Mouse (Mus musculus) embryonic facial prominence, embryonic 14.5 days (tissue): Measurements from ENCODE around the gene Tchhl1. TPM values are rescaled to one million over a fixed set of nuclear protein-coding genes. Genes with fewer than 3 reads are reported as not detected.
A peak's percentile ranks its signal among the peaks of the same experiment; 100 is the strongest.

Source experiments
- ATAC-seq: fragments of 200-750 bp; cut with Nextera tagmentation; 2 replicates; pipeline ENCODE4 v1.8.0; 2017; ENCODE audit warnings: low read depth, moderate number of reproducible peaks, moderate TSS enrichment
- DNase-seq: peaks from one replicate; pipeline ENCODE4 v3.0.0-alpha.2; 2015; ENCODE audit warnings: low spot score
- H3K27ac ChIP-seq: fragments of 300-500 bp; sonication (generic); replicated peaks from 2 replicates; pipeline ENCODE4 v1.5.1; 2014; ENCODE audit warnings: low read depth, mild to moderate bottlenecking, low read length, moderate library complexity
- H3K27me3 ChIP-seq: fragments of 300-500 bp; sonication (generic); replicated peaks from 2 replicates; pipeline ENCODE4 v1.6.1; 2014; ENCODE audit warnings: low read length; ENCODE audit not compliant: control insufficient read depth, insufficient read depth
- H3K36me3 ChIP-seq: fragments of 300-500 bp; sonication (generic); 2 replicates; pipeline ENCODE4 v1.6.1; 2014; ENCODE audit warnings: low read length, mixed read lengths; ENCODE audit not compliant: control insufficient read depth, insufficient read depth
- H3K4me1 ChIP-seq: fragments of 300-500 bp; sonication (generic); 2 replicates; pipeline ENCODE4 v1.6.1; 2014; ENCODE audit warnings: antibody characterized with exemption, low read length; ENCODE audit not compliant: control insufficient read depth, insufficient read depth
- H3K4me2 ChIP-seq: fragments of 300-500 bp; sonication (generic); 2 replicates; pipeline ENCODE4 v1.6.1; 2014; ENCODE audit warnings: low read depth, mild to moderate bottlenecking, low read length, moderate library complexity, mixed read lengths
- H3K4me3 ChIP-seq: fragments of 300-500 bp; sonication (generic); 2 replicates; pipeline ENCODE4 v1.5.1; 2014; ENCODE audit warnings: low read depth, mild to moderate bottlenecking, low read length
- H3K9ac ChIP-seq: fragments of 300-500 bp; sonication (generic); 2 replicates; pipeline ENCODE4 v1.6.1; 2014; ENCODE audit warnings: low read depth, mild to moderate bottlenecking, low read length, moderate library complexity, mixed read lengths
- H3K9me3 ChIP-seq: fragments of 300-500 bp; sonication (generic); 2 replicates; pipeline ENCODE4 v1.6.1; 2016; ENCODE audit warnings: low read length; ENCODE audit not compliant: control insufficient read depth
- WGBS: fragments of 180-500 bp; shearing (Covaris S2); extraction: QIAGEN DNeasy Blood & Tissue Kit; methylation state at CpG from one replicate; pipeline ENCODE4 v1.1.7; 2014; 5-methylcytosine and 5-hydroxymethylcytosine counted together
- polyA plus RNA-seq: library from polyadenylated mRNA; unstranded; fragments of >200 nt; fragmentation: Nextera tagmentation; extraction: Ambion mirVana; gene quantifications from 2 replicates; pipeline ENCODE4 v1.2.1, GENCODE M21; 2014

Tchhl1 gene
- polyA plus RNA-seq, 1 experiment from 2014 or later: 0.18 TPM

DNA sequence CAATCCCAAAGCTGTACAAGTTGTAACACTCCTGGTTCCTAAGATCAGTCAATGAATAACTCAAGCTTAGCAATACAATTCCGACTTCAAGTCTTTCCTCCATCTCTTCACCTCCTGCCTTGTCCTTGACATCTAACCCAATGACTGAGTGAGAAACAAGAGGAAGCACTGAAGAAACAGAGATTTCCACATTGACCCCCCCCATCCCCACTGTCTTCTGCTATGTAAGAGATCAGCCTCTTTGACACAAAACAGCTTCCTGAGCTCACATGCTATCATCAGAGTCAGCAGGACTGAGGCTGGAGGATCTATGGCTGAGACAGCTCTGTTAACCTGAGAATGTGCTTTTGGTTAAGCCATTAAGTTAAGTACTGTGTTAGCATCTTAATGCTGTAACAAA is 42.5 kb downstream of the Tchhl1 start:
- H3K36me3 ChIP-seq: no peaks in the 10 kb centered on the region
- DNase-seq (no peak), ATAC-seq (no peak)
- no peaks in the 10 kb centered on the region for H3K4me1 ChIP-seq
- H3K27me3 ChIP-seq: no peaks in the 10 kb centered on the region
- no peak overlapping the region for H3K27ac ChIP-seq
- H3K4me2 ChIP-seq: no peak overlapping the region
- H3K4me3 ChIP-seq: no peak overlapping the region
- 79% methylated on average over 1 of the region's 1 CpGs for WGBS
- H3K9ac ChIP-seq: no peak overlapping the region
- H3K9me3 ChIP-seq: no peaks in the 10 kb centered on the region

GRCm38 (mm10) chr3:93511801-93512200 is 43.2 kb downstream of the Tchhl1 start:
- DNase-seq (no peak), ATAC-seq (no peak)
- Histone ChIP-seq H3K4me3 (no peak overlapping the region), H3K36me3 (no peaks in the 10 kb centered on the region), H3K9me3 (no peaks in the 10 kb centered on the region), H3K27ac (no peak overlapping the region), H3K4me1 (no peaks in the 10 kb centered on the region), H3K4me2 (no peak overlapping the region), H3K9ac (no peak overlapping the region), H3K27me3 (no peaks in the 10 kb centered on the region)
- 92% methylated on average over 1 of the region's 1 CpGs for WGBS

- Histone ChIP-seq H3K4me1 (no peaks in the 10 kb centered on the region), H3K9ac (no peak overlapping the region), H3K27ac (no peak overlapping the region), H3K4me2 (no peak overlapping the region), H3K9me3 (no peaks in the 10 kb centered on the region), H3K27me3 (no peaks in the 10 kb centered on the region), H3K36me3 (no peaks in the 10 kb centered on the region), H3K4me3 (no peak overlapping the region)
- WGBS: 80% methylated on average over 7 of the region's 7 CpGs
- DNase-seq (no peak), ATAC-seq (no peak)
Observed at GRCm38 (mm10) chr3:93512386-93513101, 44.0 kb downstream of the Tchhl1 start.

GRCm38 (mm10) chr3:93514628-93515027 is 46.1 kb downstream of the Tchhl1 start:
- 90% methylated on average over 3 of the region's 3 CpGs for WGBS
- no peak overlapping the region for H3K4me2 ChIP-seq
- DNase-seq: no peak
- ATAC-seq: no peak
- H3K36me3 ChIP-seq: no peaks in the 10 kb centered on the region
- H3K27ac ChIP-seq: no peak overlapping the region
- H3K9me3 ChIP-seq: no peaks in the 10 kb centered on the region
- no peaks in the 10 kb centered on the region for H3K4me1 ChIP-seq
- H3K9ac ChIP-seq: no peak overlapping the region
- no peaks in the 10 kb centered on the region for H3K27me3 ChIP-seq
- H3K4me3 ChIP-seq: no peak overlapping the region

- Histone ChIP-seq H3K4me3 (no peak overlapping the region), H3K9ac (no peak overlapping the region), H3K4me1 (peaks cover 10% of the 10 kb centered on the region), H3K9me3 (no peaks in the 10 kb centered on the region), H3K36me3 (no peaks in the 10 kb centered on the region), H3K4me2 (no peak overlapping the region), H3K27ac (no peak overlapping the region), H3K27me3 (no peaks in the 10 kb centered on the region)
- ATAC-seq: no peak
- no peak for DNase-seq
- WGBS: 81% methylated on average over 2 of the region's 2 CpGs
Observed at GRCm38 (mm10) chr3:93517343-93517742, 48.8 kb downstream of the Tchhl1 start.

GRCm38 (mm10) chr3:93519856-93520329 is 51.3 kb downstream of the Tchhl1 start:
- Histone ChIP-seq H3K9me3 (no peaks in the 10 kb centered on the region), H3K27me3 (no peaks in the 10 kb centered on the region), H3K4me1 (peaks cover 19% of the 10 kb centered on the region), H3K9ac (peak overlapping the region; percentile 87; the same call in 1 of the 2 replicates), H3K36me3 (peaks cover 11% of the 10 kb centered on the region), H3K4me2 (peak overlapping the region; percentile 60), H3K27ac (peak overlapping the region; percentile 96), H3K4me3 (peak overlapping the region; percentile 58)
- 53% methylated on average over 5 of the region's 5 CpGs for WGBS
- no peak for DNase-seq
- ATAC-seq: peak; percentile 10

DNA sequence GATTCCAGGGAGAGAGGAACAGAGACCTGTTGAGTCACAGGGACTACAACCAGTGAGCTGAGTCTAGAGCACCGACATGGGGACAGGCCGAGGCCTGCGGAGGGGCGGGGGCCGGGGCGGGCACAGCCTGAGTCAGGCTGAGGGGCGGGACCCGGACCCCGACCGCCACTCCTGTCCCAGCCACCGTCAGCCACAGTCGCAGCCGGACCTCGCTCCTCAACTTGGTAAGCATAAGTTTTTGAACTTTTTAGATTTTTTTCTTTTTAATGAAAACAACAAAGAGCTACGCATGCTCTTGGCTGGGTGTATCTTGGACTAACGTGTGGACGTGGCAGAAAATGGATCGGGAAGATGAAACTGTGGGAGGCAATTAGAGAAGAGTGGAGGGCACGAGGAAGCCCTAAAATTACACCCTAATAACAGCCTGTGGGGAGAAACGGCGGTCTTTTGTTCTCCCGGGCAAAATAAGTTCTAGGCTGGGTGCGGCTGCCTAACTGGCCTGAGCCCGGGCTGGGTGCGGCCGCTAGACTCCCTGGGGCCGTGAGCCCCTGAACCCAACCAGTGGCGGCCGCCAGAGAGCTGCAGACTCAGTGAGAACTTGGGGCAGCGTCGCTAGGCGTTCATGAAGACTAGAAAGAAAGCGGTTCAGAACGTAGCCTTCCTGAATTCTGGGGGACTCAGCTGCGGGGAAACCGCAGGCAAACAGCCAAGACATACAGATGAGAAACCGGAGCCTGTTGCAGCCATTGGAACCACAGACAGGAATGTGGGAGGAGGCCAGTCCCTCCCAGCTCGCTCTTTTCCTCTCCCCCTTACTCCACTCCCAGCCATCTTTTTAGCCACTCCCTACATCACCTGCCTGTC is 52.0 kb downstream of the Tchhl1 start, which contains the start of gene S100a11:
S100a11 (plus strand) TSS at position 159 of the 864 bp plus-strand sequence.
- Histone ChIP-seq H3K9ac (peak within 1 kb of the TSS; percentile 87), H3K27ac (peak within 1 kb of the TSS; percentile 96), H3K36me3 (peaks cover 18% of the 10 kb centered on the region), H3K27me3 (no peaks in the 10 kb centered on the region), H3K4me2 (peak within 1 kb of the TSS; percentile 60), H3K4me3 (peak within 1 kb of the TSS; percentile 58), H3K9me3 (no peaks in the 10 kb centered on the region), H3K4me1 (peaks cover 19% of the 10 kb centered on the region)
- DNase-seq (peak; percentile 94), ATAC-seq (peak; percentile 94)
- WGBS: 1% methylated on average over 36 of the region's 38 CpGs
